Mouse (Mus musculus): ENCODE measurements around the gene Efcab6.
"Not testable (repeated sequence)": the region's sequence is repeated elsewhere in the genome, so short reads cannot be mapped to it uniquely, and the experiment has no call there.

The Efcab6 gene

DNA sequence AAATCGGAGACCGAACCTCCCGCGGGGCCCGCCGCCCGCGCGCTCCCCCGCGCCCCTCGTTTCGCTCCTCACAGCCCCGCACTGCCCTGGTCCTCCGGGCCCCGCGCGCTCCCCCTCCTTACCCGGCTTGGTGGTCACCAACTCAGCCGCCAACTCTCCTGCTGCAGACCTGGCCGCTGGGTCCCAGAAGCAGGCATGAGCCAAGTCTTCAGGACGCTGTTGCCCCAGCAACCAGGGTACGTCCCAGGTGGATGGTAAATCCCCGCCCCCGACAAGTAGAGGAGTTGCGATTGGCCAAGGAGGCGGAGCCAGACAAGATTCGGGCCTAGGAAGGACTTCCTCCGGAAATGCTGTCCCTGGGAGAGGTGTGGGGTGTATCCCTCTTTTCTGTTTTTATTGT lies at the start of gene Efcab6:
Gene Efcab6 (minus strand): TSS at position 240 of the 400 bp plus-strand sequence.
- DNase-seq (ENCODE audit: inconsistent age in 2 of 2, low spot score in 1 of 2) = no peak

- DNase-seq (ENCODE audit: inconsistent age in 2 of 2, low spot score in 1 of 2) = no peak
Measured at GRCm38 (mm10) chr15:84113873-84114272, 48.7 kb upstream of the Efcab6 start.

DNA sequence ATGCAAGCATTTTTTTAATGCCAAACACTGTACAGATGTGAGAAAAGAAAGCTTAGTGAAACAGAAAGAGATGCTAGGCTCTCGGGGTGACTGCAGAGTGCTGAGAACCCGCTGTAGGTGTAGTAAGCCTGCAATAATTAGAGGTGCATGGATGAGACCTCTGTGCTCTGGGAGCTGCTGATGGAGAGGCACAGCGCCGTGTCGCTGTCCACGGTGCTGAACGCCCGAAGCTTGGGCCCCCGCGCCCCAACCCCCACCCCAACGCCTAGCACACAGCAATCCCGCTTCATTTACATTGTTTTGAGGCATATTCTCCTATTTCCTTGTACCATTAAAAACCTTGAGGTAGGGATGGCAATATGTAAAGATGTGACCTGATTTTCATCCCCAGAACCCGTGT lies 43.7 kb upstream of the Efcab6 start:
- DNase-seq (ENCODE audit: inconsistent age in 2 of 2, low spot score in 1 of 2) = peak in 1 of 2 experiments; percentile 52

DNA sequence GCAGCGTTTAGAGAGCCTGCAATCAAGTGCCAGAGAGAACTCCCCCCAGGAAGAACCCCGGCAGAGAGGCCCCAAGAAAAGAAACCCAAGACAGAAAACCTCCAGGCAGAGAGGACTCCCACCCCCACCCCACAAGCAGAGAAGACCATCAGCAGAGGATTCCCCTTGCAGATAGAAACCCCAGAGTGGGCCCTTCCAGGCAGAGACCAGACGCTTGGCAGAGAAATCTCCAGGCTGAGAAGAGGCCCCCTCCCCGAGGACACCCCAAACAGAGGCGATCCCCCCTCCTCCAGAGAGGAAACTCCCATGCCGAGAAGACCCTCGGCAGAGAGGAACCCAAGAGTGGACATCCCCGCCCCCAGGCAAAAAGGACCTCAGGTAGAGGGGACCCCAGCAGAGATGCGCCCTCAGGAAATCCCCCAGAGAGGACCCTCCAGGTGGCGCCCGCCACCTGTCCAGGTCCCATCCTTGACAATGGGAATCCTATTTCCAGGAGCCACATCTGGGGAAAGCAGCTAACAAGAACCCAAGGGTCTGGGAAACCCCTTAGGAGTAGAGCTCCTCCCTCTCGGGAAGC lies 40.8 kb upstream of the Efcab6 start:
- DNase-seq (ENCODE audit: inconsistent age in 2 of 2, low spot score in 1 of 2) = no peak

GRCm38 (mm10) chr15:84105105-84105923 lies 40.1 kb upstream of the Efcab6 start, which contains the start of gene Sult4a1:
TSS of gene Sult4a1 (minus strand) at chr15:84105754.
- peak; percentile 12 to 37 for DNase-seq (ENCODE audit: inconsistent age in 2 of 2, low spot score in 1 of 2)

GRCm38 (mm10) chr15:84104626-84105025 lies 39.4 kb upstream of the Efcab6 start:
- DNase-seq (ENCODE audit: inconsistent age in 2 of 2, low spot score in 1 of 2) = no peak

GRCm38 (mm10) chr15:84097536-84097935 lies 32.4 kb upstream of the Efcab6 start:
- not testable (repeated sequence) for DNase-seq (ENCODE audit: inconsistent age in 2 of 2, low spot score in 1 of 2)

DNA sequence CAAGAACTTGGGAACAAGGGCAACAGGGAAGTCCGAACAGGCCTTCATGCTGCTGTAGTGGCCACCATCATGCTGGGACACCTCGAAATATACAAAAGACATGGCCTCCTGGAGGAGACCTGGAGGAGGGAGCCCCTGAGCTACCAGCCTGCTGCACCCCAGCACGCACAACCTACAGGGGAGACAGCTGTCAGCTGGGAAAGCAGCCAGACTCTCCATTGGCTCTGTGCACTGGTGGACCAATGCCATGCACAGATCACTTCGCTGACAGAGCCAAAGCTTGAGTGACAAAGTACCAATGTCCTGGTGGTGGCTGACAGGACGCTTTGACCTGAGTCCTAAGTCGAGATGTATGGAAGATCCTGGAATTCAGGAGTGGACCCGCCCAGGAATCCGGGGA lies 30.9 kb upstream of the Efcab6 start:
- DNase-seq (ENCODE audit: inconsistent age in 2 of 2, low spot score in 1 of 2) = no peak

DNA sequence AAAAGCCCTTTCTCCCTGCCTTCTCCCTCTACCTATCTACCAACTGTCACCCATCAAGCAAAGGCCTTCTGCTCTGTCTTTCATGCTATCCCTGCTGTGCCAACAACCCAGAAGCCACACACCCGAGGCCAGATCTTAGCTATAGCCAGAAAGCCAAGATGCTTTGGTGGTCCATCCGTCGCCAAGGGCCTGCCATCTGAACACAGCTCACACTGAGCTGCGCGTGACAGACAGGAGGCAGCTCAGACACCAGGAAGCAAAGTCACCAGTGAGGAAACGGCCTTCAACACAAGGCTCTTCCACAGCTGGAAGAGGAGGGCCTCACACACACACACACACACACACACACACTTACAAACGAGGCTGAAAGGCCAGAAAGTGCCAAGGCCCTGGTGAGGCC lies 29.7 kb upstream of the Efcab6 start:
- no peak for DNase-seq (ENCODE audit: inconsistent age in 2 of 2, low spot score in 1 of 2)

DNA sequence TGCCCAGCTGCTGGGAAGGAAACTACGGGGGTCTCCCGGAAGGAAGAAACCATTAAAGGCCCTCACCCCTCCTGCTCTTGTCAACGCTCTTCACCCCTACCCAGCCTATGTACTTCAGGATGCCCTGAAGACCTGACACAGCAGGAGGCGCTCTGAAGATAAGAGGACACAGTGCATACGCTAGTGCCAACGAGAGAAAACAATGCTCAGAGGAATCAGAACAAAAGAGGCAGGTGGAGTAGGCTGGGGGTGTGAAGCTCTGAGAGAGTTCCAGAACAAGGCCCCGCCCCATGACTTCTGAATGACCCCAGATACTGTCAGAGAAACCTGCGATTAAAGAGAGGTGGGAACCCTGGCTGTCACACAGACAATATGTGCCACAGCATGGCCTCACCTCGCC lies 21.6 kb upstream of the Efcab6 start:
- no peak for DNase-seq (ENCODE audit: inconsistent age in 2 of 2, low spot score in 1 of 2)

- no peak for DNase-seq (ENCODE audit: inconsistent age in 2 of 2, low spot score in 1 of 2)
Measured at GRCm38 (mm10) chr15:84086364-84086763, 21.2 kb upstream of the Efcab6 start.

GRCm38 (mm10) chr15:84080069-84080468 lies 14.9 kb upstream of the Efcab6 start:
- no peak for DNase-seq (ENCODE audit: inconsistent age in 2 of 2, low spot score in 1 of 2)

- DNase-seq (ENCODE audit: inconsistent age in 2 of 2, low spot score in 1 of 2) = no peak
Measured at GRCm38 (mm10) chr15:84079519-84079918, 14.3 kb upstream of the Efcab6 start.

- DNase-seq (ENCODE audit: inconsistent age in 2 of 2, low spot score in 1 of 2) = no peak
Measured at GRCm38 (mm10) chr15:84078667-84079066, 13.5 kb upstream of the Efcab6 start.

DNA sequence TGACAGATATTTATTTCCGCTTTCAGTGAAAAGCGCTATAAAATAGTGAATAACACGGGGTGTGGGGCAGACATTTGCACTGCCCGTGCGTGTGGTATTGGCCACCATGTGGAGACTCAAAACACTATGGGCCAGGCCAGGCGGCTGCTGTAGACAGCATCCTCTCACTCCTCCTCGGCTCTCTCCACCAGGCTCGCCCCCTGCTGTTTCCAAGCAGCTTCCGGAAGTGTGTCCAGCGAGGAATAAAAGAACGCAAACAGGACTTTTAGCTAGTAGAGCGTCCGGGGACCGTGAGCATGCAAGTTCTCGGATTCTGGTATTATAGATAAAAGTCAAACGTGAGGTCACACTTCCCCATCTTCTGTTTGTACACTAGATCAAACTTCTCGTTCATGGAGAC lies 12.0 kb upstream of the Efcab6 start:
- no peak for DNase-seq (ENCODE audit: inconsistent age in 2 of 2, low spot score in 1 of 2)

- DNase-seq (ENCODE audit: inconsistent age in 2 of 2, low spot score in 1 of 2) = no peak
Measured at GRCm38 (mm10) chr15:84074705-84075185, 9.6 kb upstream of the Efcab6 start.

DNA sequence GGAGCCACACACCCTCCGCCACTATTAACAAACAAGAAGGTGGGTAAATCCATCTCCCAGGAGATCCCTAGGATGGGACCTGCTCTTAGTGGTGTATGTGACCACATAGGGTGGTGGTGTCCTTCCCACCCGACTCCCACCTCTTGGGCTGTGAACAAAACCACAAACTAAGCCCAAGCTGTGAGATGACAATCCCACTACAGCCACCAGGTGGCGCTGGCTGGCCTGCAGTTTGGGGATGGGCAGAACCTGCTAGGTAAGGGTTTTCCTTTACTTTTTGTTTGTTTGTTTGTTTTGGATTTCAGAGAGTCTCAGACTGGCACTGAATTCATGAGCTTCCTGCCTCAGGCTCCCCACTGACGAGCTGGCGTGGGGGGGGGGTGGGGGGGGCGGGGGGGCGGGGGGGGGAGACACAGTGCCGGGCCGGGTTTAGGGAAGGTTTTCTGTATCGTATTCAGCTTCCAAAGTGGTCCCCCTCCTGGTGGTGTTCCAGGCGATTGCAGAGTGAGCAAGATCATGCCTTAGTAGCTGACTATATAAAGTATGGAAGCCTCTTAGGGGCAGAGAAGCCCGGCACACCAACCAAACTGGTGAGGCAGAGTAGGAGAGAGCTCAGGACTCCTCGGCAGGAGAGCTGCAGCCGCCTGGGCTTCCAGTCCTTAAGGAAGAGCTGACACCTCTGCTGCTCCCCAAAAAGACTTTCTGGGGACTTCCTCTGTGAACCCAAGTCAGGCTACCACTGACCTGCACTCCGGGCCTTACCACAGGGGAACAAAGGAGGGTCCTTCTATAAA lies 8.9 kb upstream of the Efcab6 start:
- DNase-seq (ENCODE audit: inconsistent age in 2 of 2, low spot score in 1 of 2) = peak; percentile 38 to 79

GRCm38 (mm10) chr15:84073058-84073457 lies 7.9 kb upstream of the Efcab6 start:
- DNase-seq (ENCODE audit: inconsistent age in 2 of 2, low spot score in 1 of 2) = no peak

DNA sequence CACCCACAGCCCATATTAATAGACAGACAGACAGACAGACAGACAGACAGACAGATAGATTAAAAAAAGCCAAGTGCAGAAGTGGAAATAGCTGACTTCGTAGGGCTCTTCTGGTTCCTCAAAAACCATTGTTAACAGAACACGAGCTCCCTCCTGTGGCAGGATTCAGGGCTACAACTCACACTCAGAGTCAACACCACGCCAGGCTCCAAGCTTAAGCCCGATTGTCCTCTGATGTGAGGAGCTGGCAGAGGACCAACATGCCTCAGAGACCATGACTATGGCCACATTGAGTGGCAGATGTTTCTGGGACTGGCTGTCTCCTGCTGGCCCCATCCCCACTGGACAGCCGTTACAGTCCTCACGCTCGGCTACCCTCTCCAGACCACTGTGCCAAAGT lies 7.0 kb upstream of the Efcab6 start:
- peak; percentile 21 to 71 for DNase-seq (ENCODE audit: inconsistent age in 2 of 2, low spot score in 1 of 2)

- no peak for DNase-seq (ENCODE audit: inconsistent age in 2 of 2, low spot score in 1 of 2)
Measured at GRCm38 (mm10) chr15:84070116-84070676, 5.0 kb upstream of the Efcab6 start.

GRCm38 (mm10) chr15:84069455-84070050 lies 4.4 kb upstream of the Efcab6 start:
- DNase-seq (ENCODE audit: inconsistent age in 2 of 2, low spot score in 1 of 2) = no peak
